Mouse (Mus musculus): ENCODE measurements around the gene Exoc4. TPM values are rescaled to one million over a fixed set of nuclear protein-coding genes. Genes with fewer than 3 reads are reported as not detected.

Exoc4 gene
- polyA plus RNA-seq, 1 experiment from 2014 or later: 33.1 TPM

DNA sequence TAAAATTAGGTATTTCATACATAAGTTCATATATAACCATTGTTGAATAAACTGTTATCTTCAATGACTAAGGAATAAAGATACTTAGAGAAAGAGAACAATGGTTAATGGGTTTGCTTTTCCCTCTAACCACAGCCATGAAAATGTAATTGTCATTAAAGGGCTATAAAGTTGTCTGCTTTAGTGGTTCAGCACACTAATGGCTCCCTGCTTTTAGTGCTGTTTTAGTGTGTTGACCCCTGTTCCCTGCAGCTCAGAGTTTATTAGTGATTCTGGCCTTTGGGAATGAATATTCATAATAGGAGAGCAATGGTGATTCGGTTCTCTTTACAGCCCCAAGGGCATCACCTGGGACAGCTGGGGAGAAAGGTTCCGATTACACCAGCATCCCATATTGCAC, 483.3 kb downstream of the Exoc4 start:
- Histone ChIP-seq H3K4me1 (ENCODE audit: insufficient read depth) (no peaks in the 10 kb centered on the region), H3K27ac (ENCODE audit: low read depth) (no peak overlapping the region), H3K9ac (no peak overlapping the region), H3K4me3 (ENCODE audit: low read depth, low read length) (no peak overlapping the region), H3K27me3 (ENCODE audit: insufficient read depth, low read length) (no peaks in the 10 kb centered on the region), H3K4me2 (no peak overlapping the region), H3K9me3 (ENCODE audit: low read depth, low read length) (no peaks in the 10 kb centered on the region), H3K36me3 (ENCODE audit: insufficient read depth) (no peaks in the 10 kb centered on the region)
- DNase-seq (no peak), ATAC-seq (ENCODE audit: insufficient read depth) (no peak)
- WGBS: 78% methylated on average over 2 of the region's 2 CpGs
- no peak for TF ChIP-seq CTCF (IDR thresholded peaks at IDR 0.05; ENCODE audit: low read depth)

DNA sequence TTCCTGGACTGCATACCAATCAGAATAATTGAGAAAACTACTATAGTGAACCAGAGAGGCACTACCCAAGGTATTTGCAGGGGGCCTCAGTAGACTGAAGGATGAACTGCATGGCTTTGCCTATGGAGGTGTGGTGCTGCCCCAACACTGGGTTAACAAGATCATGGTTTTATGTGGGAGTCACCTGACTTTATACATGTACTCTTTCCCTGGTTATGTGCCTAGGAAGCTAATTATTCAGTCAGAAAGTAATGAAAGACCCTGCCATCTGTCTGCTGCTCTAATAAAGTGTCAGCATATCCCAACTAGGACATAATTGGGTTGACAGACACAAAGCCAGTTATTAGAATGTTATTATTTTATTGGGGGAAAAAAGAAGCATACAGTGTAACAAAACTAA, 484.7 kb downstream of the Exoc4 start:
- Histone ChIP-seq H3K9me3 (ENCODE audit: low read depth, low read length) (no peaks in the 10 kb centered on the region), H3K4me1 (ENCODE audit: insufficient read depth) (no peaks in the 10 kb centered on the region), H3K36me3 (ENCODE audit: insufficient read depth) (no peaks in the 10 kb centered on the region), H3K4me3 (ENCODE audit: low read depth, low read length) (no peak overlapping the region), H3K27me3 (ENCODE audit: insufficient read depth, low read length) (no peaks in the 10 kb centered on the region), H3K9ac (no peak overlapping the region), H3K4me2 (no peak overlapping the region), H3K27ac (ENCODE audit: low read depth) (no peak overlapping the region)
- no peak for ATAC-seq (ENCODE audit: insufficient read depth)
- no peak for DNase-seq
- no peak for TF ChIP-seq CTCF (IDR thresholded peaks at IDR 0.05; ENCODE audit: low read depth)

DNA sequence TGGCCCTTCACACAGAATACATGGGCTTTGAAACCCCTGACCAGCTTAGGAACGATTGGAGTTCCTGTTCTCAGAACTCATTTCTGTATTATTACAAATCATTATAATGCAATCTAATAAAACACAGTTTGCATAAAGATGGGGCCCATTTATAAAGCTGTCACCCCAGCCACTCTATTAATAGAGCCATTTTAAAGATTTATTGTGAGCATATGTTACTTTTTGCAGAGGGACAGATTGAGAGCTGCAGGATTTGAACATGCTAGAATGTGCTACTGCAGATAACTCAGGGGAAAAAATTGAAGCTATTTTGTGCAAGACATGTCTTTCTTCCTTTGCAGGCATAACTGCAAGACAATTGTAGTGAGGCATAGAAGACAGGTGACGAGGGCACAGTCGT, 485.1 kb downstream of the Exoc4 start:
- Histone ChIP-seq H3K27ac (ENCODE audit: low read depth) (no peak overlapping the region), H3K4me3 (ENCODE audit: low read depth, low read length) (no peak overlapping the region), H3K9ac (no peak overlapping the region), H3K27me3 (ENCODE audit: insufficient read depth, low read length) (no peaks in the 10 kb centered on the region), H3K9me3 (ENCODE audit: low read depth, low read length) (no peaks in the 10 kb centered on the region), H3K4me2 (no peak overlapping the region), H3K4me1 (ENCODE audit: insufficient read depth) (no peaks in the 10 kb centered on the region), H3K36me3 (ENCODE audit: insufficient read depth) (no peaks in the 10 kb centered on the region)
- TF ChIP-seq CTCF (IDR thresholded peaks at IDR 0.05; ENCODE audit: low read depth): no peak
- 83% methylated on average over 3 of the region's 3 CpGs for WGBS
- no peak for DNase-seq
- ATAC-seq (ENCODE audit: insufficient read depth): no peak

DNA sequence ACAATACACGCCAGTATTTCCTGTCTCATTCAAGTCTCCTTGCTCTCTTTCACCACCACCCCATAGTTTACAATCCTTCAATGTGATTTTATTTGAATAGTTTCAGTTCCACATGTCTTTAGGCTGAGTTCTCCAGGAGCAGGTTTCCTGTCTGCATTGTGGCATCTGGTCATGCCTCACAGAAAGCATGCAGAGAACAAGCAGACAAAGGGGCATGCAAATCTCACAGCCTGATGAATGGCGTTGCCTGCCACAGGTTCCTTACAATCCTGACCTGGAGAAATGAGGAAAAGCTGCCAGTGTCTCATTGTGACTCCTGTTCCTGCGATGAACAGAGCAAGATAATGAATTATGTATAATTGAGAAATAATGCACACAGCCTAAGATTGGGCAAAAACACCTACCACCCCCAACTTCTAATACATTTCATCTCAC, 490.0 kb downstream of the Exoc4 start:
- 61% methylated on average over 3 of the region's 3 CpGs for WGBS
- no peak overlapping the region for H3K4me3 ChIP-seq (ENCODE audit: low read depth, low read length)
- no peak overlapping the region for H3K27ac ChIP-seq (ENCODE audit: low read depth)
- H3K36me3 ChIP-seq (ENCODE audit: insufficient read depth): no peaks in the 10 kb centered on the region
- no peak for TF ChIP-seq CTCF (IDR thresholded peaks at IDR 0.05; ENCODE audit: low read depth)
- H3K9me3 ChIP-seq (ENCODE audit: low read depth, low read length): peaks cover 7% of the 10 kb centered on the region; the same call in 1 of the 2 replicates
- ATAC-seq (ENCODE audit: insufficient read depth): no peak
- no peaks in the 10 kb centered on the region for H3K4me1 ChIP-seq (ENCODE audit: insufficient read depth)
- DNase-seq: no peak
- no peaks in the 10 kb centered on the region for H3K27me3 ChIP-seq (ENCODE audit: insufficient read depth, low read length)
- H3K9ac ChIP-seq: no peak overlapping the region
- H3K4me2 ChIP-seq: no peak overlapping the region

DNA sequence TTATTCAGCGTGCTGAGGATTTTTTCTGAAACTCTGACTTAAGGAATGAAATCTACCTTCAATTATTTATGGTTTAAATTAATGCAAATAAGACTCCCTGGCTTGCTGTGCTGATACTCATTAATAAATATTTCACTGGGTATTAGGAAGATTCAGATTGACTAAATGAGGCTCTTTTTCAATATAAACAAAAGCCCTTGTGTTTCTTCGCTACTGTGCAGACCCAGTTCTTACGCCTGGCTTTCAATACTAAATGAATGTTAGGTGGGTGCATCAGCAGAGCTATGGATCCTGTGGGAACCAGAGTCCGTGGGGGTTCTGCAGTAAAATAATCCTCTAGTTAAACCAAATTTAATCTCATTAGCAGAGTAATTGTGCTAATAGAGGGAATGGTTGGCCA, 490.4 kb downstream of the Exoc4 start:
- no peak overlapping the region for H3K9ac ChIP-seq
- H3K4me2 ChIP-seq: no peak overlapping the region
- H3K36me3 ChIP-seq (ENCODE audit: insufficient read depth): no peaks in the 10 kb centered on the region
- 87% methylated on average over 4 of the region's 4 CpGs for WGBS
- no peak overlapping the region for H3K27ac ChIP-seq (ENCODE audit: low read depth)
- TF ChIP-seq CTCF (IDR thresholded peaks at IDR 0.05; ENCODE audit: low read depth): no peak
- H3K4me1 ChIP-seq (ENCODE audit: insufficient read depth): no peaks in the 10 kb centered on the region
- H3K4me3 ChIP-seq (ENCODE audit: low read depth, low read length): no peak overlapping the region
- no peaks in the 10 kb centered on the region for H3K27me3 ChIP-seq (ENCODE audit: insufficient read depth, low read length)
- peaks cover 7% of the 10 kb centered on the region; the same call in 1 of the 2 replicates for H3K9me3 ChIP-seq (ENCODE audit: low read depth, low read length)
- no peak for ATAC-seq (ENCODE audit: insufficient read depth)
- DNase-seq: no peak

DNA sequence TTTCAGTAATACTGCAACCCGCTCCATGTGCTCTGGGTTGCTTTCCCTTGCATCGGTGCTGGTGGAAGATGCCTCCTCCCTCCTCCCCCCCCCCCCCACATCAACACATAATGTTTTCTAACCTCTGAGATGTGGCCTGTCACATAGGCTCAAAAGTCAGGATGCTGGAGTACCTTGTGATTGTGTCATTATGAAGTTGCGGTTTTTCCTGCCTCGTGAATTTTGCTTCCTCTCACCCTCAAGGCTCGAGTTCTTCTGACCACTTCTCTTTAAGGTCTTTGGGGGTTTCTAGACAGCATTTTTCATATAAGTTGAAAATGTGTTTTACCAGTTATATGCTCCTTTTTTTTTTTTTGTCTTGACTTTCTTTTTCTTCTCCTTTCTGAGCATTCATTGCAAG, 507.1 kb downstream of the Exoc4 start:
- H3K4me1 ChIP-seq (ENCODE audit: insufficient read depth): no peaks in the 10 kb centered on the region
- 80% methylated on average over 5 of the region's 5 CpGs for WGBS

DNA sequence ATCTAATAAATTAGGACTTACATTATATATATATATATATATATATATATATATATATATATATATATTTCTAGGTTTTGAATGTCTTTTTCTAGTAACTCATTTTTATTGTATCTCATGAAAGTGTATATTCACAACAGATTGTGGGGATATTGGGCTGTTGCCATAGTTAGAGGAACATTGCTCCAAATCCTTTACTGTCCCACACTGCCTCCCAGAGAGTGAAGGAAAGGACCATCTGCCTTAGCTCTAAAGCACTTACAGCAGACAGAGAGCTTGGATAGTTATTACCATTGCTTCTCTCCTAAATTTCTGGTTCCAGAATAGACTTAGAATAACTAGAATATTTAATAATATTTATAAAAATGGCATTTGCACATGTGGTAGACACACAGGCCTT, 512.7 kb downstream of the Exoc4 start:
- Histone ChIP-seq H3K9ac (no peak overlapping the region), H3K27ac (ENCODE audit: low read depth) (no peak overlapping the region), H3K4me1 (ENCODE audit: insufficient read depth) (no peaks in the 10 kb centered on the region), H3K36me3 (ENCODE audit: insufficient read depth) (no peaks in the 10 kb centered on the region), H3K27me3 (ENCODE audit: insufficient read depth, low read length) (no peaks in the 10 kb centered on the region), H3K4me2 (no peak overlapping the region), H3K4me3 (ENCODE audit: low read depth, low read length) (no peak overlapping the region), H3K9me3 (ENCODE audit: low read depth, low read length) (no peaks in the 10 kb centered on the region)
- TF ChIP-seq CTCF (IDR thresholded peaks at IDR 0.05; ENCODE audit: low read depth): no peak
- no peak for ATAC-seq (ENCODE audit: insufficient read depth)
- DNase-seq: no peak

More for the DNA sequence above, 507.1 kb downstream of the Exoc4 start:
- Histone ChIP-seq H3K27me3 (ENCODE audit: insufficient read depth, low read length) (no peaks in the 10 kb centered on the region), H3K9ac (no peak overlapping the region), H3K4me3 (ENCODE audit: low read depth, low read length) (no peak overlapping the region), H3K4me2 (no peak overlapping the region), H3K9me3 (ENCODE audit: low read depth, low read length) (no peaks in the 10 kb centered on the region), H3K27ac (ENCODE audit: low read depth) (no peak overlapping the region), H3K36me3 (ENCODE audit: insufficient read depth) (no peaks in the 10 kb centered on the region)
- no peak for ATAC-seq (ENCODE audit: insufficient read depth)
- no peak for TF ChIP-seq CTCF (IDR thresholded peaks at IDR 0.05; ENCODE audit: low read depth)
- DNase-seq: no peak

DNA sequence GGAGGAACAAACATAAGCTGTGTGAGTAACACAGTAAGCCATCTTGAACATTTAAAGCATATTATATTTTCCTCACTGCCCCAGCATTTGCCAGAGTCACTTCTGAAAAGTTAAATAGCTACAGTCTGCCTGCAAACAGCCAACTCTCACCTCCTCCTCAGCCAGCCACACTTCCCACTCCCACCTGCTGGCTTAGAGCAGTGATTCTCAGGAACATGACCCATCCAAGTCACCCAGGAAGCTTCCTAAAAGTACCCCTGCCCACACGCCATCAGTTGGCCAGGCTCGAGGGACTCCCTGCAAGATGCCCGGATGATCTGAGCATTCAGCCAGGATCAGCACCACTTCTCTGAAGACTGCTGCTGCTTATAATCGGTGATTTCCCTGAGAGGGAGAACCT, 514.4 kb downstream of the Exoc4 start:
- H3K4me2 ChIP-seq: no peak overlapping the region
- no peak for TF ChIP-seq CTCF (IDR thresholded peaks at IDR 0.05; ENCODE audit: low read depth)
- 76% methylated on average over 4 of the region's 4 CpGs for WGBS
- no peaks in the 10 kb centered on the region for H3K27me3 ChIP-seq (ENCODE audit: insufficient read depth, low read length)
- H3K9me3 ChIP-seq (ENCODE audit: low read depth, low read length): no peaks in the 10 kb centered on the region
- ATAC-seq (ENCODE audit: insufficient read depth): no peak
- no peak overlapping the region for H3K4me3 ChIP-seq (ENCODE audit: low read depth, low read length)
- H3K9ac ChIP-seq: no peak overlapping the region
- DNase-seq: no peak
- no peak overlapping the region for H3K27ac ChIP-seq (ENCODE audit: low read depth)
- no peaks in the 10 kb centered on the region for H3K36me3 ChIP-seq (ENCODE audit: insufficient read depth)
- no peaks in the 10 kb centered on the region for H3K4me1 ChIP-seq (ENCODE audit: insufficient read depth)

All from lung, embryonic 14.5 days (tissue).